Mouse (Mus musculus): ENCODE data around the gene Myo10.
"Not testable (repeated sequence)": the region's sequence is repeated elsewhere in the genome, so short reads cannot be mapped to it uniquely, and the experiment has no call there.

Myo10 gene

DNA sequence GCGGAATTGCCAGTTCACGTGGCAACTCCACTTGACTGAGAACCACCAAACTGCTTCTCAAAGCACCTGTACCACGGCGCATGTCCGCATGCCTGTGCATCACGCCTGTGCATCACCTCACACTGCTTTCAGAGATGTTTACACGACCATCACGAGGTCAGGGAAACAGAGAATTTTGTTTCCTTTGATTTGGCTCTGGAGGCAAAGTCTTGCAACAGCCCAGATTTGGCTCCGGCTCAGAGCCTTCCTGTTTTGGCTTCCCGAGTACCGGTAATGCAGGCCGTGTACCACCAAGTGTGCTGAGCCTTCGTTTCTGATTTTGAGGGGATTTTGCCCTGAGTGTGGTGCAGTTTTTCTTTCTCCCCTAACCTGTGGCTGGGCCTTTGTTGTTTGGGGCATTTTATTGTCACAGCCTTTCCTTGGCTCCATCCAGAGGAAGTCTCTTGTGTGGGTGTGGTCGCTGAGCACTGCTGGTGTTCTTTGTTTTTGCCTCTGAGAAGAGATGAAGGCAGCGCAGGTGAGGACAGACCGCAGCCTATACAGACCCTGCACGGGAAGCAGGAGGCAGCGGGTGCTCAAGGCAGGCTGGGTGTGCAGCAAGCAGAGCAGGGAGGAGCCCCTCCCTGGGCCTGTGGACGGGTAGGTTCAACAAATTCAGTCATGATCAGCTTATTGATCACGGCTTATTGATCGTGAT is 70.1 kb downstream of the Myo10 start:
- peak; percentile 62 for DNase-seq (ENCODE audit: low read depth)

DNA sequence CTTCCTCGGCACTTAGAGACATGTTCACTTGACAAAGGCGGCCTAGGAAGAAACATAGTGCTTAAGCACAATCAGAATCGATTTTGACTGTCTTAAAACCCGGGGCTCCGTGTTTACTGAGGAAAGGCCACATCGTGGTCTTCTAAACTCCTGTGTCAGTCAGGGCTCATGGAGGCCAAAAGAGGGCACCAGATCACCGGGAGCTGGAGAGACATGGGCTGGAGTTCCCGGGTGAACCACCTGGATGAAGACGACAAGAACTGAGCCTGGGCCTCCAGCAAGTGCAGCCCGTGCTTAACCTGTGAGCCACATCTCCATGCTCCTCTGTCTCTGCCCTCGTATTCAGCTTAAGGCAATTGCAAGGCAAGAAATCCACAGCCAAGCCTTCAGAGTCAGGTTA is 71.4 kb downstream of the Myo10 start:
- DNase-seq (ENCODE audit: low read depth), result no peak

DNA sequence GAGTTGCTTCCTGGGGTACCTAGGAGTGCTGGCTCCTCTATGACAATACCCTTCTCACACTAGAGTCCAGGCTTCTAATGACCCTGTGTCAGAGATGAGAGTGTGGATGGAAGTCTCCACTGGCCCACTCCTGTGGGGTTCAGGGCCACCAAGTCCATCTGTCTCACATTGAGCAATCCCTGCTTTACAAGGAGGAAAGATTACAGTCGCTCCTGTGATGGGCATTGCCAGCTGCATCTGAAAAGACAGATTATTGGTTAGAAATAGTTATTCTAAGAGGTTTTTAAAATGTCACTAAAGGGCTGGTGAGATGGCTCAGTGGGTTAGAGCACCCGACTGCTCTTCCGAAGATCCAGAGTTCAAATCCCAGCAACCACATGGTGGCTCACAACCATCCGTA is 72.4 kb downstream of the Myo10 start:
- no peak for DNase-seq (ENCODE audit: low read depth)

DNA sequence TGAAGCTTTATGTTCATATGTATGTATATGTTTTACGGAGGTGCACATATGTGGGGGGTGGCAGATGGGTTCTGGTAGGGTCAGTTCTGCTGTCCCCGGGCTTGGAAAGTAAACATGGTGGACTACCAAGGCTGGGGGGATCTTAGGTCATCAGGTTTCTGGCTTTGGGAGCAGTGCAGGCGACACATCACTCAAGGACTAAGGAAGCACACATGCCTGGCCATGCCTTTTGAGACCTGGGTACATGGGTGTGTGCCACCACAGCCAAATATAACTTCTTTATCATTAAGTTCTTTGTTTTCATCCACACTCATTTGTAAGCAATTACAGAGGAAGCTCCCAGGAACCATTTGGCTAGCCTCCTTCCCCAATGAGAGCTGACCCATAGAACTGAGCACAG is 72.9 kb downstream of the Myo10 start:
- DNase-seq (ENCODE audit: low read depth), result no peak

- DNase-seq (ENCODE audit: low read depth), result no peak
Observed at GRCm38 (mm10) chr15:25695883-25696282, 73.6 kb downstream of the Myo10 start.

DNA sequence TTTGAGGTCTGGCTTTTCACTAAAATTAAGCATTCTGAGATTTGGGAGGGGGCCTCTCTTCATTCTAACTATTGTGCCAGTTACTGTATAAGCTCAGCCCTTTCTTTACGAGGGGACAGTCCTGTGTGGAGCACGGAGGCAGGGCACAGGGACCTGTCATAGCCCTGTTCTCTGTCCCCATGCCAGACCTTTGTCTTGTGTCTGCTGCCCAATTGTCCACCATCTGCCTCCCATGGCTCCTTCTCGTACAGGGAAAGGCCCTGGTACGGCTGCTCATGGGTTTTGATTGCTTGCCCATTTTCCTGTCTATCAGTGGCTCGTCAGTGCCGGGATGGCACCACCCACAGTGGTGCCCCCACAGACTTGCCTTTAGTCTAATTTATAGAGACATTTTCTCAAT is 74.3 kb downstream of the Myo10 start:
- DNase-seq (ENCODE audit: low read depth), result no peak

DNA sequence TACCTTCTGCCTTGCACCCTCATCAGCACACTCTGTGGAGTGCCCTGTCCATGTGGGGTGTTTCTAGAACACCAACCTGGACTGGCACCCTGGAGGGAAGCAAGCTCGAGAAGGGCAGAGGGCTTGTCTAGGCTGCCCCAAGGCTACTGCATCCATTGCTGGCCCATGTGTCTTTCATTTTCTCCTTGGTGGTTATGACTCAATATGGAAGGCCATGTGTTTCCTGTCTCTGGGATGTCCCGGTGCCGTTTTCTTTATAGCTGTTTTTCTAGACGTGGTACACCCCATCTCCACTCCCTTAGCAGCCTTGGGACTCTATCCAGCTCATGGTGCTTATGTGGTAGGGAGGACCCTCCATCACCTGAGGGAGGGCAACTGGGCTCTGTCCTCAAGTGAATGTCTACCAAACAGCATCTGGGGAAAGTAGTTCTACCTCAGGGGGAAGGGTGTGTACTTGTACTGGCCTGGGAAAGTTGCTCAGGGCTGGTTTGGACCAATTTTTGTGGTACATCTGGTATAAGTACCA is 76.8 kb downstream of the Myo10 start:
- peak; percentile 73 for DNase-seq (ENCODE audit: low read depth)

- no peak for DNase-seq (ENCODE audit: low read depth)
Observed at GRCm38 (mm10) chr15:25702602-25703001, 80.3 kb downstream of the Myo10 start.

DNA sequence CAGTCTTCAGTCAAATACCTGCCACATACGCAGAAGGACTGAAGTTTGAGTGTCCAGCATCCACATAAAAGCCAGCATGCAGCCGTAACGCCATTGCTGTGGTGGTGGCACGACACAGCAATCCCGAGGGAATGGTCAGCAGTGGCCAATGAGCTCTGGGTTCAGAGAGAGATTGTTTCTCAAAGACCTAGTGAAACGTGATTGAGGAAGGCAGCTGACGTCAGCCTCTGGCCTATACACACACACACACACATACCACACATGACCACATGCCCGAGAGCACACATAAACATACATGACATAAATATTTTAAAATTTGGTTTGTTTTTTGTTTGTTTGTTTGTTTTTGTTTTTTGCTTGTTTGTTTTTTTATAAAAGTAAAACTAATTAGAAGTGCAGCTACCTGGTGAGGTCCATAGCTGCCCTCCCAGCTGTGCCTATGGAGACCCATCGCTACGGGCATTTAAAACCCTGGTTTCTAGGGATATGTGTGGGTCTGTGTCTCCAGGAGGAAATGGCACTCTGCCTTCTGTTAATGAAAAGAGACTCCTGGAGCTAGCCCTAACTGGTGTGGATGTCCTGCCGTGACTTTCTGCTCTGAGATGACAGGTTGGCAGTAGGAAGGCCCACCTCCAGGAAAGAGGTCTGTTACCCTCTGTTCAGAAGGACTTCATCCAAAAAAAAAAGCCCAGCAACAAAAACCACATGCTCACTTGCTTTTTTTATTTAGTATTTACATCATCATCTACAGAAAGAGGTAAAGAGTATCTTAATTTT is 82.7 kb downstream of the Myo10 start:
- no peak for DNase-seq (ENCODE audit: low read depth)

GRCm38 (mm10) chr15:25706874-25707554 is 84.7 kb downstream of the Myo10 start:
- peak; percentile 57 for DNase-seq (ENCODE audit: low read depth)

- DNase-seq (ENCODE audit: low read depth), result peak; percentile 69
Observed at GRCm38 (mm10) chr15:25707891-25708290, 85.6 kb downstream of the Myo10 start.

- no peak for DNase-seq (ENCODE audit: low read depth)
Observed at GRCm38 (mm10) chr15:25710876-25711275, 88.6 kb downstream of the Myo10 start.

DNA sequence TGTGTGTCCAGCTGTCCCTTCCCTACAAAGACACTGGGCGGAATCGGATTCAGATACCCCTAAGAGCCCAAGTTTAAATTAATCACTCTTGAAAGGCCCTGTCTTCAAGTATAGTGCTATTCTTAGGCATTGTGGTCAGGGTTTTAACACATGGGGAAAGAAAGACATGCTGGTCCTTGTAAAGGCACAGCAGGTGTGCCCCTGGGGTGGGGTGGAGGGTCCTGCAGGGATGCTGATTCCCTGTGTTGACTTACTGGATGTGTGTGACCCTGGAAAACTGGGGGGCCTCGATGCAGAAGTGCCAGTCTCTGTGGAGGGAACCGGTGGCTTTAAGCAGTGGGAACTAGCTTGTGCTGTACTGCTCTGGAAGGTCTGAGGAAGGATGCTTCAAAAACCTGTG is 90.6 kb downstream of the Myo10 start:
- no peak for DNase-seq (ENCODE audit: low read depth)

DNA sequence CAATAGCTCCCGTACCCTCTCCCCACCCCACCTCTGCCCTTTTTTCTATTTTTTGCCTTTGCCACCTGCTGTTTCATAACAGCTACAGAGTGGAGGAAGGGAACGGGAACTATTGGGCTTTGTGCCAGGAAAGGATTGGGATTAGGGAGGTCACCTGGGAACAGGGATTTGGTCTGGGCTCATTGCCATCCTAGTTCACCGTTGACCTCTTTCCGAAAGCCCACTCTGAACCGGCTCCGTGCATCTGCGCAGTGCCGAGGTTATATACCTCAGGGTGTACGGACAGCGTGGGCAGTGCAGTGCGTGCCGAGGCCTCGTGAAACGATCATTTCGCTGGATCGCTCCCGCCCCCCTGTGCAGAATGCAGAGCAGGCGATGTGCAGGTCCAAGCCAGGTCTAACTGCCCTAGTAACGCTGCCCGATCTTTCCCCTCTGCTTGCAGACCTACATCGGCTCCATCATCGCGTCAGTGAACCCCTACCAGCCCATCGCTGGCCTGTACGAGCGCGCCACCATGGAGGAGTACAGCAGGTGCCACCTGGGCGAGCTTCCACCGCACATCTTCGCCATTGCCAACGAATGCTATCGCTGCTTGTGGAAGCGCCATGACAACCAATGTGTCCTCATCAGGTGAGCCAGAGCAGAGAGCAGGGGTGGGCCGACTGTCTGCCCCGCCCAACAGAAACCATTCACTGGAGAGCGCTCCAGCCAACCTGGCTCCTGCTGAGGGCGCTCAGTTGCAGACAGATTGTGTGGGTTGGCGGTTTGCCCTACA is 91.4 kb downstream of the Myo10 start:
- no peak for DNase-seq (ENCODE audit: low read depth)

- no peak for DNase-seq (ENCODE audit: low read depth)
Observed at GRCm38 (mm10) chr15:25715218-25715995, 93.1 kb downstream of the Myo10 start.

DNA sequence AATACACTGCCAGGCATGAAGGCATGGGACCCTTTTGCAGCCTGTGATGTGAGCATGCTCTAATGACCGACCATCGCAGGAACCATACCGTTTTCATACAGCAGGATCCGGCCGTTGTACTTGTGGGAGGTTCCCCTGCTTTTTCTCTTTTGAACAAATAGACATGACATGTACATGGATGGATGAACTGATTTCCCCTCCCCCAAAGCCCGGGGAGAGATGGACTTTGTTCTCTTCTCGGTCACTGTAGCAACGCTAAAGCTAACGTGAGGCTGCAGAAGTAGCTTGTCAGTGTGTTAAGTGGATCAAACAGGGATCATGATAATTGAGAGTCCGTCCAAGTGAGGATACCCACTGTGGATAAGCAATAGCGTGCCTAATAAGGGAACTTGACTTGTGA is 93.7 kb downstream of the Myo10 start:
- no peak for DNase-seq (ENCODE audit: low read depth)

DNA sequence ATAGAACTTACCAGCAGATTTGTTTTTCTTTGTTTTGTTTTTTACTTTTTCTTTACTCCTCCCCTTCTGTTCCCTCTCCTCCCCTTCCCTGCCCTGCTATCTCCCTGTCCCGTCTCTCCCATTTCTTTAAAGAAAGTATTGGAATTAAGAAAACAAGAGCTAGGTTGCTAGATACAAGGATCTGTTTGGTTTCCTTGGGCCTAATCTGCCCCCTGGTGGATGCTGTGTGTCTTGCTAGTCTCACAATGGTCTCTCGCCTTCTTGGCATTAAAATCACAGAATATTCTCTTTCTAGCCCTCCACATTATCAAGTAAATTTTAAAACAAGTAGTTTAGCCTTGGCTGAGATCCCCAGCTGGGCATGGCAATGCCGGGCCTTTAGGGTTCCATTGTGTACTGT is 94.7 kb downstream of the Myo10 start:
- DNase-seq (ENCODE audit: low read depth), result peak; percentile 52

GRCm38 (mm10) chr15:25718104-25718503 is 95.8 kb downstream of the Myo10 start:
- DNase-seq (ENCODE audit: low read depth), result not testable (repeated sequence)

DNA sequence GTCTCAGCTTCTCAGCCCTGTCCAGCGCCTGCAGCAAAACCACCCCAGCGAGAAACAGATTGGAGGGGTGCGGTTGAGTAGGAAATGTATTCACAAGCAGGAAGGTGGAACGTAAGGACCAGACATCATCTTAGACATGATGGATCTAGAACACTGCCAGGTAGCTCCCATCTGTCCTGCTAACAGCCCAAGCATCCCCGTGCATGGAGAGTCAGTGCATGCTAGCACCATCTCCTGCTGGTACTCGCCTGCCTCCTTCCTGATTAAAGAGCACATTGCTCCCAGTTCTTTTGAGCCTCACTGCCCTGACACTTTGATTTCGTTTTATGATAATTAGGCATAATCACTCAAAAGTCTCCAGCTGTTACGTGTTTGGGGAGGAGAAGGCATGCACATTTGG is 96.9 kb downstream of the Myo10 start:
- no peak for DNase-seq (ENCODE audit: low read depth)

DNA sequence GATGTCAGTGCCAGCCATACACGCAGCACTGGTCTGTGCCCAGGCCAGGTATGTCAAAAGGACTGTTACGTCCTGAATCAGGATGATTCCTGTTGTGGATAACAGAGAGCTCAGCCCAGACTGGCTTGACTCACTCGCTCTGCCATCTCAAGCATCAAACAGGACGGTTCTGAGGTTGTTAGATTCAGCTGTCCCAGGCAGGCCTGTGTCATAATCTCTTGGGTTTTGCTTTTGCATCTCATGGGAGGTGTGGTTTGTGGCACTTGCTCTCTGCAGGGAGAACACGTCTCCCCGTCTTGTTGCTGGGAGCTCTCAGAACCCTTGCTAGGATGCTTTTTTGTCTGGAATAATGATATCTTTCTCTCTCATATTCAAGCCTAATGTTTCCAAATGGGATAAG is 97.9 kb downstream of the Myo10 start:
- no peak for DNase-seq (ENCODE audit: low read depth)
